Mouse (Mus musculus): ENCODE data around the gene Lrrc8c. TPM values are rescaled to one million over a fixed set of nuclear protein-coding genes. Genes with fewer than 3 reads are reported as not detected.

The Lrrc8c gene
- polyA plus RNA-seq, 1 experiment from 2014 or later = 23.0 TPM

DNA sequence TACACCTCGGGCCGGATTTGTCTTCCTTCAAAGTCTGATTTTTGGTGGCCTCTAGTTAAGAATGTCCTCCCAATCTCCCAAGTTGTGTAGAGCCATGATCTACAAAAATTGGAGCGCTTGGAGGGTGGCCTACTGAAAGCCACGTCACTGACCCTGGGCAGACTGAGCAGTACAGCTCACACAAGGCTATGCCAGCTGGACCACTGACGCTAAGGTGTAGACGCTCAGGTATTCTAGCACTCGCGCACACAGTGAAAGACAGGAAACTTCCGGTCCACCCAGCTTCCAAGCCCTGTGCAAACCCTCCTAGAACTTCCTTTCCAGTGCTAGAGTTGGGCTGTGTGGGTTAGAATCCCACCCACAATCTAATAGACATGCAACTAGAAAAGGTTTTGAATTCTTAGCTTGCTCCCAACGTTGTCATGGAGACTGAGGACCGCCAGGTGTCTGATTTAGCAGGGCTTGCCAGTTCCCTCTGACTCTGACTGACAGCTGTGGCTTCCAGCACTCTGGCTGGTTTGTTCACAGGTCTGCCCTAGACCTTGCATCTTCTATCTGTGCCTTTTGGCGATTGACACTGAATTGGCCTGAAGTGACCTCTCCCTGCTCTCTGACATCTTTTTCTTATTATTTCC lies 136.0 kb downstream of the Lrrc8c start:
- Histone ChIP-seq H3K36me3 (ENCODE audit: insufficient read depth, low read length) (no peaks in the 10 kb centered on the region), H3K4me2 (replicated peaks; ENCODE audit: low read depth, low read length) (no peak overlapping the region), H3K27ac (ENCODE audit: low read length) (no peak overlapping the region), H3K4me3 (ENCODE audit: low read depth, low read length) (no peak overlapping the region), H3K9me3 (ENCODE audit: low read length) (no peaks in the 10 kb centered on the region), H3K27me3 (replicated peaks; ENCODE audit: insufficient read depth, low read length) (no peaks in the 10 kb centered on the region), H3K9ac (replicated peaks; ENCODE audit: low read depth) (no peak overlapping the region), H3K4me1 (ENCODE audit: insufficient read depth, low read depth, low read length) (no peaks in the 10 kb centered on the region)
- WGBS = 69% methylated on average over 12 of the region's 12 CpGs
- DNase-seq (ENCODE audit: low spot score) = no peak
- no peak for ATAC-seq
- TF ChIP-seq CTCF (IDR thresholded peaks at IDR 0.05) = no peak

DNA sequence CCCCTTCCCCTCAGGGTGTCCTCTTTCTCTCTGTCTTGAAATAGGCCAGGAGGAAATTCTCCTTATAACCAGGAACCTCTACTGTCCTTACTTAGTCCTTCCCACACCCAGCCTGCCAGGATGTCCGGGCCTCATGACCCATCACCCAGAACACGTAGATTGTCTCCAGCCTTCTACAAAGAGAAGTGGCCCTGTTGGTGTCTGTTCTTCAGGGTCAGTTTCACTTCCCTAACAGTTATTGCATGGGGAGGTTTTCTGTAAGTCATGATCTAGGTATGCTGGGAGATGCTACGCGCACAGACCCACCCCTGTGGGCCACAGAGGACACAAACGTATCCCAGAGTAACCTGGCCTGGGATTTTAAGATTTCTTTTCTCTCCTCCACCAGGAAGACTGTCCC lies 142.7 kb downstream of the Lrrc8c start:
- Histone ChIP-seq H3K4me2 (replicated peaks; ENCODE audit: low read depth, low read length) (no peak overlapping the region), H3K27ac (ENCODE audit: low read length) (no peak overlapping the region), H3K4me3 (ENCODE audit: low read depth, low read length) (no peak overlapping the region), H3K36me3 (ENCODE audit: insufficient read depth, low read length) (no peaks in the 10 kb centered on the region), H3K27me3 (replicated peaks; ENCODE audit: insufficient read depth, low read length) (no peaks in the 10 kb centered on the region), H3K9ac (replicated peaks; ENCODE audit: low read depth) (no peak overlapping the region), H3K9me3 (ENCODE audit: low read length) (no peaks in the 10 kb centered on the region), H3K4me1 (ENCODE audit: insufficient read depth, low read depth, low read length) (no peaks in the 10 kb centered on the region)
- TF ChIP-seq EP300 (IDR thresholded peaks at IDR 0.05) = no peak
- no peak for TF ChIP-seq CTCF (IDR thresholded peaks at IDR 0.05)
- DNase-seq (ENCODE audit: low spot score) (no peak), ATAC-seq (no peak)
- 83% methylated on average over 5 of the region's 5 CpGs for WGBS

Other genes starting within 250 kb of the Lrrc8c start
- gene Gm43302, start 225.7 kb upstream of the Lrrc8c start, polyA plus RNA-seq (2015; fragmentation: Nextera tagmentation; extraction: Ambion mirVana) = 0.07 TPM in 2 replicates
- gene Gbp6, start 225.7 kb upstream of the Lrrc8c start, polyA plus RNA-seq (2015; fragmentation: Nextera tagmentation; extraction: Ambion mirVana) = 3.1 and 4.5 TPM in 2 replicates
- 7.5 and 7.6 TPM in 2 replicates for gene Lrrc8b, start 103.6 kb upstream of the Lrrc8c start, polyA plus RNA-seq (2015; fragmentation: Nextera tagmentation; extraction: Ambion mirVana)
- 20.5 and 23.2 TPM in 2 replicates for gene Lrrc8d, start 180.6 kb downstream of the Lrrc8c start, polyA plus RNA-seq (2015; fragmentation: Nextera tagmentation; extraction: Ambion mirVana)